Mouse (Mus musculus) erythroblast, embryonic 14.5 days (primary cell): ENCODE measurements around the gene Ncapd3.

ENCODE experiments used
- GATA1 ChIP-seq: IDR thresholded peaks from 2 replicates; pipeline ENCODE4 v1.6.1; 2012; ENCODE audit warnings: low read length, inconsistent platforms, mixed read lengths
- TAL1 ChIP-seq: IDR thresholded peaks from 3 replicates; pipeline ENCODE4 v1.6.1; 2012; ENCODE audit warnings: low read length, inconsistent platforms, mixed read lengths

DNA sequence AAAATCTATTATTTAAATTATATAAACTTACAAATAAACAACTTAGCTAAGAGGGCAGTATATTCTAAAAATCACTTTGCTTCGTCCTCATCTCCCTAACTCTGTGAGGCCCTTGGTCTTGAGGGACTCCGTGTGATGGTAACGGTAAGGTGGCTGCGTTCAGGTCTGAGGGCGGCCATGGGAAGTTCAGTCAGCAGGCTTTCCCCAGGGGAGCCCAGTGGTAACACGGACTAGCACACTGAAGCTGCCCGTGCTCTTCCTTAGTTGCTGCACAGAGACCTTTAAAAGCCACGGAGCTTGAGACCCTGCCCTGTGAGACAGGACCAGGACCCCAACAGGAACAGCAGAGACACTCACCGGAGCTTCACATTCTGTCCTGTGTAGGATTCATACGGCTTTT, 11.0 kb upstream of the Ncapd3 start:
- TF ChIP-seq TAL1 = no peak
- no peak for TF ChIP-seq GATA1
